Mouse (Mus musculus) heart, postnatal 0 days (tissue): Measurements from ENCODE around the gene Psmc3.

Experiments
- CTCF ChIP-seq: IDR thresholded peaks from 2 replicates; pipeline ENCODE4 v1.5.1; 2016; ENCODE audit warnings: antibody characterized with exemption, control low read depth, low read depth
- EP300 ChIP-seq: IDR thresholded peaks from 2 replicates; pipeline ENCODE4 v1.6.1; 2016; ENCODE audit warnings: antibody characterized with exemption, low read depth

- TF ChIP-seq EP300: no peak
- TF ChIP-seq CTCF: no peak
Measured at GRCm38 (mm10) chr2:91087453-91087852, 33.6 kb downstream of the Psmc3 start.
